Mouse (Mus musculus) gonadal fat pad, adult 2 months (tissue): ENCODE results near the gene Hoxc9. TPM values are rescaled to one million over a fixed set of nuclear protein-coding genes. Genes with fewer than 3 reads are reported as not detected.

ENCODE experiments used
- DNase-seq: peaks from one replicate; pipeline ENCODE4 v3.0.0-alpha.2; 2012; ENCODE audit warnings: low read depth
- polyA plus RNA-seq: library from polyadenylated mRNA; depleted of rRNA; stranded (reverse); fragments of >200 nt; gene quantifications from 2 replicates; pipeline ENCODE4 v1.2.3, GENCODE M21; 2012; rRNA removed

Gene Hoxc9
- polyA plus RNA-seq, result 2.2 and 4.1 TPM in 2 replicates

DNA sequence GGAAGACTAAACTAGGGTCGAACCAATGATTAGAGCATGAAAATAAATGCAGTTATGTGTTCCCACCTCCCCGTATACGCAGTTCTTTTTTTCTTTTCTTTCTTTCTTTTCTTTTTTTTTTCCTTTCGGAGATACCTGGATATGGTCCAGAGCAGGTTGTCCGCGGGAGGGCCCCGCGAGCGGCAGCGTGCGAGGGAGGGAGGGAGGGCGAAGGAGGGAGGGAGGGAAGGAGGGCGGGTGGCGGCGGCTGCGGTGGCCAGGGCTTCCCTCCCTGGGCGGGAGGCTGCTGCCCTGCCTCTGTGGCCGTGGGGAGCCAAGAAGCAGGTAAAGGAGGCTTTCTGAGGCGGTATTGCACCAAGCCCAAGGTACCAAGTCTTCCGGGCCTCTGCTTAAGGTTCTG lies at the start of gene Hoxc9:
Gene Hoxc9, plus strand, starts transcription at position 269 of the 400 bp plus-strand sequence.
- DNase-seq, result no peak

- no peak for DNase-seq
Observed at GRCm38 (mm10) chr15:102927032-102927645, 49.1 kb upstream of the Hoxc9 start.

- no peak for DNase-seq
Observed at GRCm38 (mm10) chr15:102931706-102932358, 44.4 kb upstream of the Hoxc9 start.

- DNase-seq, result no peak
Observed at GRCm38 (mm10) chr15:102934438-102934837, 41.8 kb upstream of the Hoxc9 start.

GRCm38 (mm10) chr15:102934897-102935296 lies 41.3 kb upstream of the Hoxc9 start:
- no peak for DNase-seq

- DNase-seq, result no peak
Observed at GRCm38 (mm10) chr15:102936279-102936972, 39.8 kb upstream of the Hoxc9 start, which contains the start of gene Hoxc12. Hoxc12 (plus strand) TSS chr15:102936757.

DNA sequence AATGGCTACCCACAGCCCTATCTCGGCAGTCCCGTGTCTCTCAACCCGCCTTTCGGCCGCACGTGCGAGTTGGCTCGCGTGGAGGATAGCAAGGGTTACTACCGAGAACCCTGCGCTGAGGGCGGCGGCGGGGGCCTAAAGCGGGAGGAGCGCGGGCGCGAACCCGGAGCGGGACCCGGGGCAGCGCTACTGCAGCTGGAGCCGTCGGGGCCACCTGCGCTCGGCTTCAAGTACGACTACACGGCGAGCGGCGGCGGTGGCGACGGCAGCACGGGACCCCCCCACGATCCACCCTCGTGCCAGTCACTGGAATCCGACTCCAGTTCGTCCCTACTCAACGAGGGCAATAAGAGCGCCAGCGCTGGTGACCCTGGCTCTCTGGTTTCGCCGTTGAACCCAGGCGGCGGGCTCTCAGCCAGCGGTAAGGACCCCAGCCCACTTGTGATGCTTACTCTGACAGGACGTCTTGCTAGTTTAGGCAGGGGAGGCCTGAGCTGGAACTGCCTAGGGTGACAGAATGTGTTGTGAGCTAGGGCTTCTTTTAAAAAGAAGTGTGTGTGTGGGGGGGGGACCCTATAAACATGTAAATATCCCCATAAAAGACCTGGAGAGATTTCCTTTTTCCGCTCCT lies 39.1 kb upstream of the Hoxc9 start:
- no peak for DNase-seq

GRCm38 (mm10) chr15:102939256-102940155 lies 36.7 kb upstream of the Hoxc9 start:
- no peak for DNase-seq

GRCm38 (mm10) chr15:102942739-102943467 lies 33.3 kb upstream of the Hoxc9 start:
- DNase-seq, result no peak

GRCm38 (mm10) chr15:102943468-102943813 lies 32.8 kb upstream of the Hoxc9 start:
- no peak for DNase-seq

- DNase-seq, result no peak
Observed at GRCm38 (mm10) chr15:102945185-102946077, 30.8 kb upstream of the Hoxc9 start.

- DNase-seq, result no peak
Observed at GRCm38 (mm10) chr15:102947276-102947675, 29.0 kb upstream of the Hoxc9 start.

GRCm38 (mm10) chr15:102948842-102949241 lies 27.4 kb upstream of the Hoxc9 start:
- DNase-seq, result no peak

DNA sequence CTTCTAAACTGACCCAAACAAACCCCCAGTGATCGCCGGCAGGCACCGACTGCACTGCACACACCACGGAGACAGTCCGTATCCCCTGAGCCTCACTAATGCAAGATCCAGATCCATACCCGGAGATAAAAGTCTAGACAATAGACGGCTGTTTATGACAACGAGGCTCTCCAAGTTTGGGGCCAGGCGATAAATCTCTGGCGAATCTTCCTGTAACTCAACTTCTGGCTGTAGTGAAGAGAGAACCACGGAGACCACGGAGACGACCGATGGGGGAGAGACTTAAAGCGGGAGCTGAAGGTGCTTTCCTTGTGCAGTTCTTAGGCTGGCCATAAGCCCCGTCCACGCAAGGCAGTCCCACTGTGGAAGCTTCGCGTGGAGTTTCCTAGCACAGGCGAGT lies 26.5 kb upstream of the Hoxc9 start:
- no peak for DNase-seq

DNA sequence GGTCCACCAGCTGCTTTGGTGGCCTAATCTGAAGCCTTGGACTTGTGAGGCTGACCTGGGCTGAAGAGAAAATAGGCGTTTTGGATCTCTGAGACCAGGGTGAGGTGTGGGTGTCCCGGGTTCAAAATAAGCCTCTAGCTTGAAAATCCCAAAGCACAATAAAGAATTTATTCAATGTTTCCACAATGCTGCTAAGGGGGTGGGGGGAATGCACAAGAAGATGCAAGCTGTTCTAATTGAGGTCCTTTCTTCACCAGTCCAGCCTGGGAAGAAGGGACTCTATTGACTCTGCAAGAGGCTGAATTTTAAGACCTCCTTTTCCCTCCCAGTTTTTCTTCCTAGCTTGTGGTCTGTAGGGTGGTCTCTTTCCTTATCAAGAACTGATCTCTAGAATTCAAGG lies 25.4 kb upstream of the Hoxc9 start:
- no peak for DNase-seq

DNA sequence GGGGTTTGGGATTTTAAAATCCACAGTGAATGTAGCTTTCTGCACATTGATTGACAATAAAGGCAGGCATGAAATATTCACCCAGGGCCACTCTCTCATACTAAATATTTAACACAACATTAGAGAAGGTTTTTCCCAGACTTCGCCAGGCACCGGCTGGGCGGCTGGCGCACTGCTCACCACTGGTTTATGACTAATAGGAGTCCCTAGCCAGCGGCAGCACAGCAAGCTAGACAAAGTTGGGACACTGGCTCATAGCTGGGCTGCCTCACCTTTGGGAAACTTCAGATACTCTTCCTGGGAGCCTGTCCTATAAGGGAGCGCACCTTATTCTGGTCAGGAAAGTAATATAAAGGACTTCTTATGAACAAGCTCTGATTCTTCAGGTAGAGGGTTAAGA lies 22.7 kb upstream of the Hoxc9 start:
- DNase-seq, result no peak

DNA sequence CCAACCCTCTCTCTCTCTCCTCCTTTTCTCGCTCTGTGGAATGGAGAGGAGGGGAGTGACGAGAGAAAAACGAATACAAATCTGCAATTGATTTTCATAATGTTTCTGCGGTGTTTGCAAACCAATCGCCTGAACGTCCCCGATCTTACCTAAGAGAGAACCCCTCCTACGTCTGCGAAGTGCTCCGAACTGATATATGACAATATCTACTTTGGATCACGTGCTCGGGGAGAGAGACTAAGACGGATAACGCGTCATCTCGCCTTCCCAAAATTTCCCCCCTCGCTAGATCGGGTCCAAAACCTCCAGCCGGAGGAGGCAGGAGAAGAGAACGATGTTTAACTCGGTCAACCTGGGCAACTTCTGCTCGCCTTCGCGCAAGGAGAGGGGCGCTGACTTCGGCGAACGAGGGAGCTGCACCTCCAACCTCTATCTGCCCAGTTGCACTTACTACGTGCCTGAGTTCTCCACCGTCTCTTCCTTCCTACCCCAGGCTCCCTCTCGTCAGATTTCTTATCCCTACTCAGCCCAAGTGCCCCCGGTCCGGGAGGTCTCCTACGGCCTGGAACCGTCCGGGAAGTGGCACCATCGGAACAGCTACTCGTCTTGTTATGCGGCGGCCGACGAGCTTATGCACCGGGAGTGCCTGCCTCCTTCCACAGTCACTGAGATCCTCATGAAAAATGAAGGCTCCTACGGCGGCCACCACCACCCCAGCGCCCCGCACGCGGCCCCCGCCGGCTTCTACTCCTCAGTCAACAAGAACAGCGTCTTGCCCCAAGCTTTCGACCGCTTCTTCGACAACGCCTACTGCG lies 21.8 kb upstream of the Hoxc9 start, which contains the start of gene Hoxc11:
Gene Hoxc11, plus strand, starts transcription at position 236 of the 815 bp plus-strand sequence.
- no peak for DNase-seq

DNA sequence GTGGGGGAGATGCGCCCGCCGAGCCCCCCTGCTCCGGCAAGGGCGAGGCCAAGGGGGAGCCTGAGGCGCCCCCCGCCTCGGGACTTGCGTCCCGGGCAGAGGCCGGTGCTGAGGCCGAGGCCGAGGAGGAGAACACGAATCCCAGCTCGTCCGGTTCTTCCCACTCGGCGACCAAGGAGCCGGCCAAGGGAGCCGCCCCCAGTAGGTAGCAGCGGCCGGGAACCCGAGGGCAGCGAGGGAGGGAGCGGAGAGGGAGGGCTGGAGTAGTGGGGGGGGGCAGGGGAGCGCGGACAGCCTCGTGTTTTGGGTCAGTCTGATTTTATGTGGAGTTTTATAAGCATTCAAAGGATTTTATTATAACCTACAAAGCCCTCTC lies 21.2 kb upstream of the Hoxc9 start:
- no peak for DNase-seq
